Mouse (Mus musculus) kidney, postnatal 0 days (tissue): ENCODE results near the gene Lrit2. TPM values are rescaled to one million over a fixed set of nuclear protein-coding genes. Genes with fewer than 3 reads are reported as not detected.

Experiments used
- ATAC-seq: fragments of 200-750 bp; cut with Nextera tagmentation; replicated peaks from 2 replicates; pipeline ENCODE4 v1.8.0; 2017; ENCODE audit warnings: low read depth, moderate number of reproducible peaks, moderate TSS enrichment, moderate library complexity; ENCODE audit not compliant: low FRiP score
- DNase-seq: peaks from one replicate; pipeline ENCODE4 v3.0.0-alpha.2; 2016; ENCODE audit warnings: low spot score
- H3K27ac ChIP-seq: fragments of 300-500 bp; sonication (generic); 2 replicates; pipeline ENCODE4 v1.5.1; 2014; ENCODE audit warnings: mild to moderate bottlenecking
- H3K27me3 ChIP-seq: fragments of 300-500 bp; sonication (generic); 2 replicates; pipeline ENCODE4 v1.6.1; 2014; ENCODE audit warnings: low read length, mixed read lengths; ENCODE audit not compliant: insufficient read depth
- H3K36me3 ChIP-seq: fragments of 300-500 bp; sonication (generic); 2 replicates; pipeline ENCODE4 v1.6.1; 2014; ENCODE audit warnings: low read length, mixed read lengths; ENCODE audit not compliant: insufficient read depth
- H3K4me1 ChIP-seq: fragments of 300-500 bp; sonication (generic); replicated peaks from 2 replicates; pipeline ENCODE4 v1.6.1; 2014; ENCODE audit warnings: antibody characterized with exemption, low read length, mixed read lengths; ENCODE audit not compliant: insufficient read depth
- H3K4me2 ChIP-seq: fragments of 300-500 bp; sonication (generic); 2 replicates; pipeline ENCODE4 v1.6.1; 2014; ENCODE audit warnings: mild to moderate bottlenecking, low read length, moderate library complexity, mixed read lengths
- H3K4me3 ChIP-seq: fragments of 300-500 bp; sonication (generic); replicated peaks from 2 replicates; pipeline ENCODE4 v1.5.1; 2014; ENCODE audit warnings: low read depth, low read length
- H3K9ac ChIP-seq: fragments of 300-500 bp; sonication (generic); 2 replicates; pipeline ENCODE4 v1.6.1; 2014; ENCODE audit warnings: low read depth, low read length
- H3K9me3 ChIP-seq: fragments of 300-500 bp; sonication (generic); replicated peaks from 2 replicates; pipeline ENCODE4 v1.6.1; 2016; ENCODE audit warnings: low read length, inconsistent platforms, mixed read lengths
- CTCF ChIP-seq: IDR thresholded peaks from 2 replicates; pipeline ENCODE4 v1.5.1; 2016; ENCODE audit warnings: antibody characterized with exemption, low read depth, mild to moderate bottlenecking, moderate library complexity
- WGBS: fragments of 180-500 bp; shearing (Covaris S2); extraction: QIAGEN DNeasy Blood & Tissue Kit; methylation state at CpG from one replicate; pipeline ENCODE4 v1.1.7; 2014; 5-methylcytosine and 5-hydroxymethylcytosine counted together
- polyA plus RNA-seq: library from polyadenylated mRNA; unstranded; fragments of >200 nt; fragmentation: Nextera tagmentation; extraction: Ambion mirVana; gene quantifications from 2 replicates; pipeline ENCODE4 v1.2.1, GENCODE M21; 2015

Lrit2 gene
- polyA plus RNA-seq, 1 experiment from 2014 or later = not detected

- Histone ChIP-seq H3K9me3 (no peaks in the 10 kb centered on the region), H3K36me3 (no peaks in the 10 kb centered on the region), H3K4me3 (no peak overlapping the region), H3K9ac (no peak overlapping the region), H3K4me2 (no peak overlapping the region), H3K27me3 (0 out of 2 replicates have a peak, but pooled peaks cover 9% of the 10 kb centered on the region), H3K27ac (no peak overlapping the region), H3K4me1 (no peaks in the 10 kb centered on the region; the same call in 1 of the 2 replicates)
- ATAC-seq = 0 out of 2 replicates have a peak, but pooled peaks have one; percentile 21
- no peak for TF ChIP-seq CTCF
- no peak for DNase-seq
- WGBS = 44% methylated on average over 6 of the region's 6 CpGs
These were observed 26.7 kb downstream of the Lrit2 start for GRCm38 (mm10) chr14:37094436-37094835.

GRCm38 (mm10) chr14:37095556-37095955, 27.8 kb downstream of the Lrit2 start:
- Histone ChIP-seq H3K9ac (no peak overlapping the region), H3K4me3 (no peak overlapping the region), H3K4me2 (no peak overlapping the region), H3K27ac (no peak overlapping the region), H3K27me3 (0 out of 2 replicates have a peak, but pooled peaks cover 9% of the 10 kb centered on the region), H3K36me3 (no peaks in the 10 kb centered on the region), H3K9me3 (no peaks in the 10 kb centered on the region), H3K4me1 (no peaks in the 10 kb centered on the region; the same call in 1 of the 2 replicates)
- no peak for DNase-seq
- no peak for TF ChIP-seq CTCF
- WGBS = 82% methylated on average over 4 of the region's 4 CpGs
- ATAC-seq = no peak

DNA sequence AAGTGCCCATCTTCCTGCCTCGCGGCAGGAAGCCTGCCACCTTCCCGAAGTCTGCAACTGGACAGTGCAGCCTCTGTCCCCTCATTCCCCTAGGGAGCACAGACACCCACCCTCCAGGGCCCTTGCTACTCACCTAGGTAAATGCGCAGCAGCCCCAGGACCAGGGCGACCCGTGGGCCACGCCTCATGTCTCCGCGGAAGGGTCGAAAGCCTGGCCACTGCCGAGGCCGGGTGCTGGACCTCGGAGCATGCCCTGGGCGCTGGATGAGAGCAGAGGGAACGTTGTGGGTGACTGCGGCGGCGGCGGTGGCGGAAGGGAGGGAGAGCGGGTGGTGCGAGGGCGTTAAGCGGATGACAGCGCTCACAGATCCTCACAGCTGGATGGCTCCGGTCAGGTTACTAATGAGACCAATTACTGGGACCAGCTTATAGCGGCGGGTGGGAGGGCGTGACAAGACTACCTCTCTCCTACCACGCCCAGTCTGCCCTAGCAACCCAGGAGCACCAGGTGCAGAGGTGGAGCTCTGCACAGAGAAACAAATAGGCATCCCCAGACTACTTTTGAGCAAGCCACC, 30.3 kb downstream of the Lrit2 start, which contains the start of gene Cdhr1:
Cdhr1 (minus strand) TSS at position 392 of the 575 bp plus-strand sequence.
- no peaks in the 10 kb centered on the region; the same call in 1 of the 2 replicates for H3K4me1 ChIP-seq
- no peak for TF ChIP-seq CTCF

GRCm38 (mm10) chr14:37101531-37101930, 33.8 kb downstream of the Lrit2 start:
- Histone ChIP-seq H3K27me3 (0 out of 2 replicates have a peak, but pooled peaks cover 9% of the 10 kb centered on the region), H3K27ac (no peak overlapping the region), H3K4me1 (no peaks in the 10 kb centered on the region; the same call in 1 of the 2 replicates), H3K4me2 (no peak overlapping the region), H3K9me3 (no peaks in the 10 kb centered on the region), H3K9ac (no peak overlapping the region), H3K36me3 (no peaks in the 10 kb centered on the region), H3K4me3 (no peak overlapping the region)
- ATAC-seq (no peak), DNase-seq (no peak)
- TF ChIP-seq CTCF = no peak
- WGBS = 70% methylated on average over 5 of the region's 5 CpGs

More for the DNA sequence above, 30.3 kb downstream of the Lrit2 start, which contains the start of gene Cdhr1:
- Histone ChIP-seq H3K27me3 (0 out of 2 replicates have a peak, but pooled peaks cover 9% of the 10 kb centered on the region), H3K9me3 (no peaks in the 10 kb centered on the region), H3K9ac (no peak within 1 kb of the TSS), H3K4me2 (peak within 1 kb of the TSS; percentile 56), H3K4me3 (peak within 1 kb of the TSS; percentile 14), H3K27ac (no peak within 1 kb of the TSS), H3K36me3 (no peaks in the 10 kb centered on the region)
- ATAC-seq (peak; percentile 86), DNase-seq (peak; percentile 68)
- under 1% methylated on average over 30 of the region's 30 CpGs for WGBS

- Histone ChIP-seq H3K27me3 (0 out of 2 replicates have a peak, but pooled peaks cover 9% of the 10 kb centered on the region), H3K4me3 (no peak overlapping the region), H3K9ac (no peak overlapping the region), H3K27ac (no peak overlapping the region), H3K4me1 (no peaks in the 10 kb centered on the region; the same call in 1 of the 2 replicates), H3K9me3 (no peaks in the 10 kb centered on the region), H3K4me2 (no peak overlapping the region), H3K36me3 (no peaks in the 10 kb centered on the region)
- TF ChIP-seq CTCF = no peak
- no peak for ATAC-seq
- 61% methylated on average over 3 of the region's 3 CpGs for WGBS
- no peak for DNase-seq
These were observed 34.8 kb downstream of the Lrit2 start for GRCm38 (mm10) chr14:37102484-37102883.

GRCm38 (mm10) chr14:37104747-37105146, 37.0 kb downstream of the Lrit2 start:
- Histone ChIP-seq H3K4me1 (no peaks in the 10 kb centered on the region), H3K9ac (no peak overlapping the region), H3K27ac (no peak overlapping the region), H3K4me3 (no peak overlapping the region), H3K36me3 (no peaks in the 10 kb centered on the region), H3K27me3 (no peaks in the 10 kb centered on the region), H3K4me2 (no peak overlapping the region), H3K9me3 (no peaks in the 10 kb centered on the region)
- WGBS = 29% methylated on average over 5 of the region's 5 CpGs
- TF ChIP-seq CTCF = no peak
- DNase-seq (peak; percentile 70), ATAC-seq (peak; percentile 57; the same call in 1 of the 2 replicates)
